Mouse (Mus musculus) stomach, embryonic 14.5 days (tissue): ENCODE measurements around the gene 1700056E22Rik. TPM values are rescaled to one million over a fixed set of nuclear protein-coding genes. Genes with fewer than 3 reads are reported as not detected.
A peak's percentile ranks its signal among the peaks of the same experiment; 100 is the strongest.

Source experiments
- ATAC-seq: fragments of 200-750 bp; cut with Nextera tagmentation; 2 replicates; pipeline ENCODE4 v1.8.0; 2017; ENCODE audit warnings: low read depth, moderate TSS enrichment; ENCODE audit not compliant: insufficient number of reproducible peaks, insufficient read depth, low FRiP score
- H3K27ac ChIP-seq: fragments of 300-500 bp; sonication (generic); 2 replicates; pipeline ENCODE4 v1.5.1; 2014; ENCODE audit warnings: mild to moderate bottlenecking, low read length, moderate library complexity, mixed read lengths
- H3K27me3 ChIP-seq: fragments of 300-500 bp; sonication (generic); 2 replicates; pipeline ENCODE4 v1.6.1; 2014; ENCODE audit warnings: low read length, control low read depth, mixed read lengths; ENCODE audit not compliant: control insufficient read depth, insufficient read depth
- H3K36me3 ChIP-seq: fragments of 300-500 bp; sonication (generic); 2 replicates; pipeline ENCODE4 v1.6.1; 2014; ENCODE audit warnings: mild to moderate bottlenecking, control low read depth, low read length, moderate library complexity, mixed read lengths; ENCODE audit not compliant: control insufficient read depth, insufficient read depth
- H3K4me1 ChIP-seq: fragments of 300-500 bp; sonication (generic); 2 replicates; pipeline ENCODE4 v1.6.1; 2014; ENCODE audit warnings: low read length, control low read depth, mixed read lengths; ENCODE audit not compliant: control insufficient read depth, insufficient read depth
- H3K4me2 ChIP-seq: fragments of 300-500 bp; sonication (generic); replicated peaks from 2 replicates; pipeline ENCODE4 v1.6.1; 2014; ENCODE audit warnings: low read depth, low read length, control low read depth
- H3K4me3 ChIP-seq: fragments of 300-500 bp; sonication (generic); 2 replicates; pipeline ENCODE4 v1.5.1; 2014; ENCODE audit warnings: low read depth, low read length, control low read depth
- H3K9ac ChIP-seq: fragments of 300-500 bp; sonication (generic); replicated peaks from 2 replicates; pipeline ENCODE4 v1.6.1; 2014; ENCODE audit warnings: low read depth, mild to moderate bottlenecking, control low read depth, low read length, moderate library complexity, mixed read lengths
- H3K9me3 ChIP-seq: fragments of 300-500 bp; sonication (generic); 2 replicates; pipeline ENCODE4 v1.6.1; 2016; ENCODE audit warnings: low read depth, low read length, control low read depth; ENCODE audit not compliant: control insufficient read depth
- WGBS: fragments of 180-500 bp; shearing (Covaris S2); extraction: QIAGEN DNeasy Blood & Tissue Kit; methylation state at CpG from one replicate; pipeline ENCODE4 v1.1.7; 2014; 5-methylcytosine and 5-hydroxymethylcytosine counted together
- polyA plus RNA-seq: library from polyadenylated mRNA; unstranded; fragments of >200 nt; fragmentation: Nextera tagmentation; extraction: Ambion mirVana; gene quantifications from 2 replicates; pipeline ENCODE4 v1.2.1, GENCODE M21; 2014

The 1700056E22Rik gene
- polyA plus RNA-seq, 1 experiment from 2014 or later: 0.61 TPM

- Histone ChIP-seq H3K4me3 (no peak overlapping the region), H3K9me3 (no peaks in the 10 kb centered on the region), H3K4me2 (no peak overlapping the region), H3K9ac (no peak overlapping the region), H3K4me1 (no peaks in the 10 kb centered on the region), H3K36me3 (no peaks in the 10 kb centered on the region), H3K27ac (no peak overlapping the region), H3K27me3 (no peaks in the 10 kb centered on the region)
- no peak for ATAC-seq
- WGBS: 80% methylated on average over 11 of the region's 11 CpGs
Measured at GRCm38 (mm10) chr1:184066460-184067287, 32.6 kb upstream of the 1700056E22Rik start.

- WGBS: 85% methylated on average over 13 of the region's 13 CpGs
- Histone ChIP-seq H3K36me3 (no peaks in the 10 kb centered on the region), H3K27me3 (no peaks in the 10 kb centered on the region), H3K9me3 (no peaks in the 10 kb centered on the region), H3K4me1 (peaks cover 2% of the 10 kb centered on the region; the same call in 1 of the 2 replicates), H3K9ac (no peak overlapping the region), H3K27ac (no peak overlapping the region), H3K4me3 (no peak overlapping the region), H3K4me2 (no peak overlapping the region)
- ATAC-seq: peak; percentile 72
Measured at GRCm38 (mm10) chr1:184065589-184066361, 31.7 kb upstream of the 1700056E22Rik start.

DNA sequence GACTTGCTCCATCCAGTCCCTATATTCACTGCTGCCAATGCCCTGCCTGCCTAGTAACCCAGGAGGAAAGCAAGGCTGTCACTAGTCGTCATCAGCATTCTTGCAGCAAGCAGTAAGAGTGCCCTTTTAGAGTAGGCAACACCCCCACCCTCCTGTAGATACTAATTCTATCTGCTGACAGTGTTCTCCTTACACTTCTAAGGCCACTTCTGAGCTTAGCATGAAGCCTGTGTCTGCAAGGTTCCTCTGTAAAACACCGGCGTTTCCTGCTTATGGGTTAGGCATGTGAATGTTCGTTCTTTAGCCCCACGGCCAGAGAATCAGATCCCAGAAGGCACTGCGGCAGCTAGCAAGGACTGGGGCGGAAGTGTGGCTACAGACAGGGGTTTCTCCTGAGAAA, 30.2 kb upstream of the 1700056E22Rik start:
- H3K9me3 ChIP-seq: no peaks in the 10 kb centered on the region
- H3K9ac ChIP-seq: no peak overlapping the region
- no peak overlapping the region for H3K4me2 ChIP-seq
- ATAC-seq: no peak
- H3K4me1 ChIP-seq: peaks cover 2% of the 10 kb centered on the region; the same call in 1 of the 2 replicates
- no peak overlapping the region for H3K4me3 ChIP-seq
- no peaks in the 10 kb centered on the region for H3K36me3 ChIP-seq
- WGBS: 75% methylated on average over 7 of the region's 7 CpGs
- no peaks in the 10 kb centered on the region for H3K27me3 ChIP-seq
- no peak overlapping the region for H3K27ac ChIP-seq

- Histone ChIP-seq H3K4me3 (no peak overlapping the region), H3K4me1 (peaks cover 2% of the 10 kb centered on the region; the same call in 1 of the 2 replicates), H3K27me3 (no peaks in the 10 kb centered on the region), H3K27ac (peak overlapping the region; percentile 48; the same call in 1 of the 2 replicates), H3K4me2 (no peak overlapping the region), H3K36me3 (no peaks in the 10 kb centered on the region), H3K9me3 (no peaks in the 10 kb centered on the region), H3K9ac (no peak overlapping the region)
- no peak for ATAC-seq
- 73% methylated on average over 1 of the region's 1 CpGs for WGBS
Measured at GRCm38 (mm10) chr1:184061901-184062300, 27.8 kb upstream of the 1700056E22Rik start.

- Histone ChIP-seq H3K9ac (no peak overlapping the region), H3K27ac (peak overlapping the region; percentile 48; the same call in 1 of the 2 replicates), H3K27me3 (no peaks in the 10 kb centered on the region), H3K9me3 (no peaks in the 10 kb centered on the region), H3K4me3 (no peak overlapping the region), H3K4me2 (no peak overlapping the region), H3K36me3 (no peaks in the 10 kb centered on the region), H3K4me1 (peaks cover 2% of the 10 kb centered on the region; the same call in 1 of the 2 replicates)
- WGBS: 35% methylated on average over 4 of the region's 4 CpGs
- peak; percentile 59 for ATAC-seq
Measured at GRCm38 (mm10) chr1:184060828-184061734, 27.0 kb upstream of the 1700056E22Rik start.

- Histone ChIP-seq H3K27me3 (no peaks in the 10 kb centered on the region), H3K4me1 (peaks cover 2% of the 10 kb centered on the region; the same call in 1 of the 2 replicates), H3K4me2 (no peak overlapping the region), H3K27ac (peak overlapping the region; percentile 68), H3K4me3 (no peak overlapping the region), H3K9me3 (no peaks in the 10 kb centered on the region), H3K9ac (no peak overlapping the region), H3K36me3 (no peaks in the 10 kb centered on the region)
- WGBS: 21% methylated on average over 9 of the region's 9 CpGs
- ATAC-seq: peak; percentile 88
Measured at GRCm38 (mm10) chr1:184060381-184060780, 26.3 kb upstream of the 1700056E22Rik start.

GRCm38 (mm10) chr1:184059814-184060213, 25.7 kb upstream of the 1700056E22Rik start:
- Histone ChIP-seq H3K27me3 (no peaks in the 10 kb centered on the region), H3K4me3 (no peak overlapping the region), H3K9me3 (no peaks in the 10 kb centered on the region), H3K4me1 (peaks cover 2% of the 10 kb centered on the region; the same call in 1 of the 2 replicates), H3K9ac (no peak overlapping the region), H3K27ac (peak overlapping the region; percentile 68), H3K4me2 (no peak overlapping the region), H3K36me3 (no peaks in the 10 kb centered on the region)
- 85% methylated on average over 3 of the region's 3 CpGs for WGBS
- no peak for ATAC-seq

GRCm38 (mm10) chr1:184058206-184058605, 24.1 kb upstream of the 1700056E22Rik start:
- Histone ChIP-seq H3K4me3 (no peak overlapping the region), H3K27me3 (no peaks in the 10 kb centered on the region), H3K4me1 (peaks cover 4% of the 10 kb centered on the region; the same call in 1 of the 2 replicates), H3K9ac (no peak overlapping the region), H3K27ac (no peak overlapping the region), H3K9me3 (no peaks in the 10 kb centered on the region), H3K4me2 (no peak overlapping the region), H3K36me3 (no peaks in the 10 kb centered on the region)
- ATAC-seq: no peak
- 60% methylated on average over 8 of the region's 8 CpGs for WGBS
